Mouse (Mus musculus) hindbrain, embryonic 11.5 days (tissue): Measurements from ENCODE around the gene Six1. TPM values are rescaled to one million over a fixed set of nuclear protein-coding genes. Genes with fewer than 3 reads are reported as not detected.
A peak's percentile ranks its signal among the peaks of the same experiment; 100 is the strongest.
"Not testable (repeated sequence)": the region's sequence is repeated elsewhere in the genome, so short reads cannot be mapped to it uniquely, and the experiment has no call there.

Experiments
- ATAC-seq: fragments of 200-750 bp; cut with Nextera tagmentation; 2 replicates; pipeline ENCODE4 v1.8.0; 2017; ENCODE audit warnings: mild to moderate bottlenecking, moderate TSS enrichment, moderate library complexity; ENCODE audit not compliant: low FRiP score
- DNase-seq: peaks from one replicate; pipeline ENCODE4 v3.0.0-alpha.2; 2015; ENCODE audit warnings: low spot score
- H3K27ac ChIP-seq: fragments of 300-500 bp; sonication (generic); 2 replicates; pipeline ENCODE4 v1.5.1; 2014; ENCODE audit warnings: mild to moderate bottlenecking, low read depth, low read length
- H3K27me3 ChIP-seq: fragments of 300-500 bp; sonication (generic); 2 replicates; pipeline ENCODE4 v1.6.1; 2014; ENCODE audit warnings: mild to moderate bottlenecking, low read length, moderate library complexity, mixed read lengths; ENCODE audit not compliant: control insufficient read depth, insufficient read depth
- H3K36me3 ChIP-seq: fragments of 300-500 bp; sonication (generic); 2 replicates; pipeline ENCODE4 v1.6.1; 2014; ENCODE audit warnings: mild to moderate bottlenecking, low read length, moderate library complexity, mixed read lengths; ENCODE audit not compliant: control insufficient read depth, insufficient read depth
- H3K4me1 ChIP-seq: fragments of 300-500 bp; sonication (generic); replicated peaks from 2 replicates; pipeline ENCODE4 v1.6.1; 2014; ENCODE audit warnings: low read length, mixed read lengths; ENCODE audit not compliant: control insufficient read depth, insufficient read depth
- H3K4me2 ChIP-seq: fragments of 300-500 bp; sonication (generic); replicated peaks from 2 replicates; pipeline ENCODE4 v1.6.1; 2014; ENCODE audit warnings: mild to moderate bottlenecking, low read depth, low read length
- H3K4me3 ChIP-seq: fragments of 300-500 bp; sonication (generic); 2 replicates; pipeline ENCODE4 v1.5.1; 2014; ENCODE audit warnings: low read depth, low read length
- H3K9ac ChIP-seq: fragments of 300-500 bp; sonication (generic); 2 replicates; pipeline ENCODE4 v1.6.1; 2014; ENCODE audit warnings: low read depth, low read length
- H3K9me3 ChIP-seq: fragments of 300-500 bp; sonication (generic); 2 replicates; pipeline ENCODE4 v1.6.1; 2016; ENCODE audit warnings: low read length; ENCODE audit not compliant: control insufficient read depth
- WGBS: fragments of 180-500 bp; shearing (Covaris S2); extraction: QIAGEN DNeasy Blood & Tissue Kit; methylation state at CpG from one replicate; pipeline ENCODE4 v1.1.7; 2014; 5-methylcytosine and 5-hydroxymethylcytosine counted together
- polyA plus RNA-seq: library from polyadenylated mRNA; unstranded; fragments of >200 nt; fragmentation: Nextera tagmentation; extraction: Ambion mirVana; gene quantifications from 2 replicates; pipeline ENCODE4 v1.2.1, GENCODE M21; 2014

Six1 gene
- 24.6 and 28.8 TPM in 2 replicates for polyA plus RNA-seq

GRCm38 (mm10) chr12:73053668-73054241 lies at the start of gene Six1:
Six1 (minus strand) TSS chr12:73053887.
- Histone ChIP-seq H3K4me2 (peak within 1 kb of the TSS; percentile 48), H3K9ac (no peak within 1 kb of the TSS; the same call in 1 of the 2 replicates), H3K9me3 (no peaks in the 10 kb centered on the region), H3K27ac (peak within 1 kb of the TSS; percentile 44; the same call in 1 of the 2 replicates), H3K27me3 (peaks cover 63% of the 10 kb centered on the region), H3K36me3 (no peaks in the 10 kb centered on the region), H3K4me1 (no peaks in the 10 kb centered on the region), H3K4me3 (peak within 1 kb of the TSS; percentile 34)
- WGBS: under 1% methylated on average over 40 of the region's 42 CpGs
- DNase-seq (peak; percentile 79), ATAC-seq (peak; percentile 82)

- Histone ChIP-seq H3K4me3 (no peak overlapping the region), H3K9me3 (no peaks in the 10 kb centered on the region), H3K27ac (no peak overlapping the region), H3K36me3 (peaks cover 4% of the 10 kb centered on the region), H3K4me1 (no peaks in the 10 kb centered on the region), H3K4me2 (no peak overlapping the region), H3K9ac (no peak overlapping the region), H3K27me3 (no peaks in the 10 kb centered on the region)
- ATAC-seq (no peak), DNase-seq (no peak)
- WGBS: 85% methylated on average over 4 of the region's 4 CpGs
These were observed 44.9 kb upstream of the Six1 start for GRCm38 (mm10) chr12:73098593-73098992.

GRCm38 (mm10) chr12:73096177-73096576 lies 42.5 kb upstream of the Six1 start:
- H3K4me3 ChIP-seq, ATAC-seq, H3K4me2 ChIP-seq, H3K27me3 ChIP-seq, H3K27ac ChIP-seq, H3K9me3 ChIP-seq, DNase-seq, H3K4me1 ChIP-seq, H3K36me3 ChIP-seq, H3K9ac ChIP-seq: not testable (repeated sequence)
- WGBS: 91% methylated on average over 5 of the region's 5 CpGs

- 22% methylated on average over 2 of the region's 2 CpGs for WGBS
- ATAC-seq: no peak
- Histone ChIP-seq H3K9me3 (no peaks in the 10 kb centered on the region), H3K4me2 (no peak overlapping the region), H3K4me3 (no peak overlapping the region), H3K36me3 (no peaks in the 10 kb centered on the region), H3K27ac (no peak overlapping the region), H3K9ac (no peak overlapping the region), H3K27me3 (no peaks in the 10 kb centered on the region), H3K4me1 (no peaks in the 10 kb centered on the region)
- DNase-seq: no peak
These were observed 40.9 kb upstream of the Six1 start for GRCm38 (mm10) chr12:73094605-73095004.

- WGBS: 71% methylated on average over 2 of the region's 2 CpGs
These were observed 40.5 kb upstream of the Six1 start for GRCm38 (mm10) chr12:73094189-73094588.

GRCm38 (mm10) chr12:73090672-73091335 lies 37.1 kb upstream of the Six1 start:
- H3K27me3 ChIP-seq: no peaks in the 10 kb centered on the region
- 74% methylated on average over 7 of the region's 7 CpGs for WGBS
- H3K9me3 ChIP-seq: no peaks in the 10 kb centered on the region
- H3K4me2 ChIP-seq: no peak overlapping the region
- H3K27ac ChIP-seq: no peak overlapping the region
- no peak overlapping the region for H3K4me3 ChIP-seq
- H3K36me3 ChIP-seq: no peaks in the 10 kb centered on the region
- ATAC-seq (no peak), DNase-seq (no peak)
- no peaks in the 10 kb centered on the region for H3K4me1 ChIP-seq
- H3K9ac ChIP-seq: no peak overlapping the region

More at GRCm38 (mm10) chr12:73094189-73094588, 40.5 kb upstream of the Six1 start:
- Histone ChIP-seq H3K4me3 (no peak overlapping the region), H3K36me3 (no peaks in the 10 kb centered on the region), H3K9ac (no peak overlapping the region), H3K27ac (no peak overlapping the region), H3K4me2 (no peak overlapping the region), H3K27me3 (no peaks in the 10 kb centered on the region), H3K9me3 (no peaks in the 10 kb centered on the region), H3K4me1 (no peaks in the 10 kb centered on the region)
- no peak for DNase-seq
- ATAC-seq: no peak

- WGBS: 63% methylated on average over 4 of the region's 5 CpGs
- Histone ChIP-seq H3K27ac (no peak overlapping the region), H3K9me3 (no peaks in the 10 kb centered on the region), H3K4me3 (no peak overlapping the region), H3K36me3 (no peaks in the 10 kb centered on the region), H3K9ac (no peak overlapping the region), H3K27me3 (no peaks in the 10 kb centered on the region), H3K4me2 (no peak overlapping the region), H3K4me1 (no peaks in the 10 kb centered on the region)
- no peak for DNase-seq
- ATAC-seq: no peak
These were observed 35.2 kb upstream of the Six1 start for GRCm38 (mm10) chr12:73088911-73089310.

GRCm38 (mm10) chr12:73088500-73088899 lies 34.8 kb upstream of the Six1 start:
- Histone ChIP-seq H3K4me1 (no peaks in the 10 kb centered on the region), H3K27me3 (no peaks in the 10 kb centered on the region), H3K4me2 (no peak overlapping the region), H3K4me3 (no peak overlapping the region), H3K36me3 (no peaks in the 10 kb centered on the region), H3K9me3 (no peaks in the 10 kb centered on the region), H3K27ac (no peak overlapping the region), H3K9ac (no peak overlapping the region)
- ATAC-seq: no peak
- WGBS: 71% methylated on average over 5 of the region's 5 CpGs
- DNase-seq: no peak

- no peaks in the 10 kb centered on the region for H3K9me3 ChIP-seq
- DNase-seq: no peak
- no peaks in the 10 kb centered on the region for H3K36me3 ChIP-seq
- no peak for ATAC-seq
- no peaks in the 10 kb centered on the region for H3K27me3 ChIP-seq
- H3K4me1 ChIP-seq: no peaks in the 10 kb centered on the region
- H3K27ac ChIP-seq: no peak overlapping the region
- H3K9ac ChIP-seq: no peak overlapping the region
- H3K4me3 ChIP-seq: no peak overlapping the region
- H3K4me2 ChIP-seq: no peak overlapping the region
- 88% methylated on average over 7 of the region's 7 CpGs for WGBS
These were observed 33.4 kb upstream of the Six1 start for GRCm38 (mm10) chr12:73087086-73087485.
